ENCODE assay signal across 18 mouse cellular contexts in the genomic region with DNA sequence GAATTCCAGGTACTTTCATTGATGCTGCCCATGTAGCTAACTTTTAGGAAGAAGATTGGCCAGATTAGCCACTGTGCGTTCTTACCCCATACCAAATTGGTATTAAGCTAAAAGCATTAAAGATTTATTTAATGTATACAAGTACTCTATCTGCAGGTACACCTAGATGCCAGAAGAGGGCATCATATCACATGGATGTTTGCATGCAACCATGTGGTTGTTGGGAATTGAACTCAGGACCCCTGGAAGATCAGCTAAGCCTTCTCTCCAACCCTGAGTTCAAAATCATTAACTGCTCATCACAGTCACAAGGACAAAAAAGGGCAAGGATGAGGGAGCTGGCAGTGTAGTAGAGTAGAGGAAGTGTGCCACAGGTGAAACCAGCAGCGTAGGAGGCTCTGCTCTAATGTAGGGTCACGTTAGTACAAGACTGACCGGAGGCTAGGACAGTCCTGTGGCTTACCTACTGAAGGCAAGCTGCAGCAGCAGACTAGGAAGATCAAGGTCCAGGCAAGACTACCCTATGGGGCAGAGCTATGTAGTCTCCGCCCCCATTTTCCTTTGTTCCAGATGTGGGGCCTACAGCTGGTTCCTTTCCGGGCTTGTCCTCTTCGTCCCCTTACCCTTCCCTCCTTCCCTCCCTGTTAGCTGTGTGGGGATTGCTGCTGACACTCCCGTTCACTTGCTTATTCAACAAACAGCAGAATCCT. TPM values are rescaled to one million over a fixed set of nuclear protein-coding genes. Genes with fewer than 3 reads are reported as not detected.
DNase-seq lines count a peak whose midpoint lies in the region; ATAC-seq and TF ChIP-seq lines count a peak whose summit lies in the region.
"Had no signal": no experiment of that assay in that cellular context is flagged by ENCODE, and none has a peak within 500 bp of the region (broad histone marks: within the 10 kb centered on the region; RNA-seq: fewer than 3 reads in every experiment).

No protein-coding gene starts in this region.

- no peaks in the 10 kb centered on the region for H3K27me3 ChIP-seq in heart, postnatal 0 days (ENCODE audit: control insufficient read depth, insufficient read depth, low read length)
- H3K27me3 ChIP-seq in lung, postnatal 0 days (replicated peaks; ENCODE audit: insufficient read depth, low read length) = no peaks in the 10 kb centered on the region
- H3K27me3 ChIP-seq: embryonic facial prominence, embryonic 13.5 days; limb, embryonic 13.5 days; stomach, embryonic 15.5 days had no signal

- TF ChIP-seq EP300 in heart, postnatal 0 days (IDR thresholded peaks at IDR 0.05; ENCODE audit: low read depth) = no peak
- TF ChIP-seq EP300 in lung, postnatal 0 days (IDR thresholded peaks at IDR 0.05) = no peak

- TF ChIP-seq CTCF in heart, postnatal 0 days (IDR thresholded peaks at IDR 0.05; ENCODE audit: low read depth) = peak; percentile 10; the same call in 1 of the 2 replicates
- peak; percentile 35; the same call in 1 of the 2 replicates for TF ChIP-seq CTCF in lung, postnatal 0 days (IDR thresholded peaks at IDR 0.05)

- intact Hi-C loops in heart, postnatal 10 days (cut with DNase I) = no loop called here

- DNase-seq in heart, postnatal 0 days (ENCODE audit: low spot score) = no peak
- DNase-seq in heart, postnatal 10 days = no peak
- DNase-seq in lung, postnatal 0 days (ENCODE audit: low spot score) = no peak
- DNase-seq in lung, adult 18-20 months = no peak
- peak; percentile 28 for DNase-seq in ZHBTc4 (ENCODE audit: low read depth, low spot score)
- no peak for DNase-seq in right cerebral cortex, postnatal 14 days
- DNase-seq: adrenal gland, postnatal 25 days; cerebellum, adult 8-10 months; gastrocnemius, postnatal 36 days; kidney, postnatal 10 days; lung, adult 2 months had no signal

- no peak overlapping the region for H3K9ac ChIP-seq in heart, postnatal 0 days (replicated peaks; ENCODE audit: low read depth, low read length)
- no peak overlapping the region for H3K9ac ChIP-seq in lung, postnatal 0 days (replicated peaks; ENCODE audit: low read depth)
- H3K9ac ChIP-seq: embryonic facial prominence, embryonic 13.5 days; limb, embryonic 13.5 days; stomach, embryonic 15.5 days had no signal

- 88% methylated on average over 8 of the region's 8 CpGs for WGBS in heart, postnatal 0 days
- WGBS in lung, postnatal 0 days = 86% methylated on average over 8 of the region's 8 CpGs

- H3K36me3 ChIP-seq in heart, postnatal 0 days (replicated peaks; ENCODE audit: control insufficient read depth, insufficient read depth, low read length) = peaks cover 92% of the 10 kb centered on the region
- peaks cover 34% of the 10 kb centered on the region for H3K36me3 ChIP-seq in lung, postnatal 0 days (ENCODE audit: insufficient read depth, low read length)

- H3K4me1 ChIP-seq in heart, postnatal 0 days (ENCODE audit: control insufficient read depth, insufficient read depth) = no peaks in the 10 kb centered on the region
- no peaks in the 10 kb centered on the region for H3K4me1 ChIP-seq in lung, postnatal 0 days (ENCODE audit: insufficient read depth, low read depth, low read length)
- H3K4me1 ChIP-seq: embryonic facial prominence, embryonic 13.5 days; hindbrain, embryonic 10.5 days; limb, embryonic 13.5 days; stomach, embryonic 15.5 days had no signal

- no peak overlapping the region for H3K4me3 ChIP-seq in heart, postnatal 0 days (ENCODE audit: low read depth, low read length)
- H3K4me3 ChIP-seq in lung, postnatal 0 days (ENCODE audit: low read depth, low read length) = no peak overlapping the region
- H3K4me3 ChIP-seq: embryonic facial prominence, embryonic 13.5 days; hindbrain, embryonic 10.5 days; limb, embryonic 13.5 days; stomach, embryonic 15.5 days had no signal

- H3K4me2 ChIP-seq in heart, postnatal 0 days (ENCODE audit: low read depth, low read length) = no peak overlapping the region
- no peak overlapping the region for H3K4me2 ChIP-seq in lung, postnatal 0 days (replicated peaks; ENCODE audit: low read depth, low read length)
- H3K4me2 ChIP-seq: embryonic facial prominence, embryonic 13.5 days; limb, embryonic 13.5 days; stomach, embryonic 15.5 days had no signal

- no peaks in the 10 kb centered on the region for H3K9me3 ChIP-seq in heart, postnatal 0 days (replicated peaks; ENCODE audit: control insufficient read depth, low read length)
- no peaks in the 10 kb centered on the region for H3K9me3 ChIP-seq in lung, postnatal 0 days (ENCODE audit: low read length)
- H3K9me3 ChIP-seq: embryonic facial prominence, embryonic 13.5 days; hindbrain, embryonic 10.5 days; limb, embryonic 13.5 days; stomach, embryonic 15.5 days had no signal

- no peak for ATAC-seq in heart, postnatal 0 days (ENCODE audit: insufficient read depth, low read depth)
- no peak for ATAC-seq in lung, postnatal 0 days
- no peak; the same call in 1 of the 2 replicates for ATAC-seq in granulocyte monocyte progenitor cell, adult 5-6 weeks (replicated peaks; ENCODE audit: poor library complexity, severe bottlenecking)
- ATAC-seq: inflammation-experienced regulatory T-cells, adult 6 months; midbrain, embryonic 16.5 days had no signal

- H3K27ac ChIP-seq in heart, postnatal 0 days (ENCODE audit: low read depth) = no peak overlapping the region
- no peak overlapping the region for H3K27ac ChIP-seq in lung, postnatal 0 days (ENCODE audit: low read length)
- H3K27ac ChIP-seq: embryonic facial prominence, embryonic 13.5 days; hindbrain, embryonic 10.5 days; limb, embryonic 13.5 days; stomach, embryonic 15.5 days had no signal

RNA-seq across cellular contexts. Expression of a gene that starts 13.5 kb away (rescaled TPM):
- total RNA-seq in heart, postnatal 0 days (2014; rRNA removed; ENCODE audit: low replicate concordance) = 0.46 TPM in 1 of 2 replicates, not detected in the other
- 0.37 and 0.68 TPM in 2 replicates for polyA plus RNA-seq in heart, postnatal 0 days (2015; fragmentation: Nextera tagmentation; extraction: Ambion mirVana)
- total RNA-seq in heart, postnatal 10 days (2021) = 1 to 10 TPM; 1.0 to 1.7 TPM
- 2.2 and 4.9 TPM in 2 replicates for polyA plus RNA-seq in lung, postnatal 0 days (2015; fragmentation: Nextera tagmentation; extraction: Ambion mirVana)
- not detected in 2 replicates for total RNA-seq in granulocyte monocyte progenitor cell, adult 5-6 weeks (2014; fragmentation: Nextera tagmentation)
- total RNA-seq in granulocyte monocyte progenitor cell, adult 5-6 weeks (2017) = not detected in 2 replicates
- total RNA-seq: gastrocnemius, postnatal 36 days had no signal
- polyA plus RNA-seq: inflammation-experienced regulatory T-cells, adult 6 months had no signal

RNA-seq across cellular contexts. Expression of a gene that starts 13.7 kb away (rescaled TPM):
- total RNA-seq in heart, postnatal 0 days (2014; rRNA removed; ENCODE audit: low replicate concordance) = 9.4 and 14.1 TPM in 2 replicates
- polyA plus RNA-seq in heart, postnatal 0 days (2015; fragmentation: Nextera tagmentation; extraction: Ambion mirVana) = 14.0 and 15.5 TPM in 2 replicates
- 10 to 100 TPM; 18.3 to 21.0 TPM for total RNA-seq in heart, postnatal 10 days (2021)
- 20.2 and 20.7 TPM in 2 replicates for polyA plus RNA-seq in lung, postnatal 0 days (2015; fragmentation: Nextera tagmentation; extraction: Ambion mirVana)
- total RNA-seq in granulocyte monocyte progenitor cell, adult 5-6 weeks (2014; fragmentation: Nextera tagmentation) = 24.8 and 27.2 TPM in 2 replicates
- 62.3 and 69.9 TPM in 2 replicates for total RNA-seq in granulocyte monocyte progenitor cell, adult 5-6 weeks (2017)

RNA-seq across cellular contexts. Expression of a gene that starts 19.2 kb away (rescaled TPM):
- 155 and 298 TPM in 2 replicates for total RNA-seq in heart, postnatal 0 days (2014; rRNA removed; ENCODE audit: low replicate concordance)
- 243 TPM in 2 replicates for polyA plus RNA-seq in heart, postnatal 0 days (2015; fragmentation: Nextera tagmentation; extraction: Ambion mirVana)
- 100 to 1,000 TPM; 109 to 110 TPM for total RNA-seq in heart, postnatal 10 days (2021)
- polyA plus RNA-seq in lung, postnatal 0 days (2015; fragmentation: Nextera tagmentation; extraction: Ambion mirVana) = 108 and 118 TPM in 2 replicates
- total RNA-seq in granulocyte monocyte progenitor cell, adult 5-6 weeks (2014; fragmentation: Nextera tagmentation) = 79.6 and 85.0 TPM in 2 replicates
- 82.3 and 102 TPM in 2 replicates for total RNA-seq in granulocyte monocyte progenitor cell, adult 5-6 weeks (2017)
